18 mouse cellular contexts compared by ENCODE assay signal in the genomic region with DNA sequence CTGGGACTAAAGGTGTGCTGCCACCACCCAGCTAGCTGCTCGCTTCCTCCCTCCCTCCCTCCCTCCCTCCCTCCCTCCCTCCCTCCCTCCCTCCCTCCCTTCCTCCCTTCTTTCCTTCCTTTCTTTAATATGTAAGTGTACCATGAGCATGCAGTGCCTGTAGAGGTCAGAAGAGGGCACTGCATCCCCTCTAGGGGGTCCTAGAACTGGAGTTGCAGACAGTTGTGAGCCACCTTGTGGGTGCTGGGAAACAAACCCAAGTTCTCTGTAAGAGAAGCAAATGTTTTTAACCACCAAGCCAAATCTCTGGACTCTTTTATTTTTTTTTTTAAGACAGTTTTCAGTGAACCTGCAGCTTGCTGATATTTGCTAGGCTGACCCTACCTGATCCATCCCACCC.
"Had no signal": no experiment of that assay in that cellular context is flagged by ENCODE, and none has a peak within 500 bp of the region (broad histone marks: within the 10 kb centered on the region; RNA-seq: fewer than 3 reads in every experiment).

No protein-coding gene starts in this region.

- H3K27me3 ChIP-seq: kidney, embryonic 15.5 days; limb, embryonic 12.5 days; limb, embryonic 15.5 days; lung, embryonic 15.5 days; midbrain, embryonic 12.5 days; midbrain, embryonic 15.5 days had no signal

- ATAC-seq: liver, postnatal 0 days; midbrain, embryonic 15.5 days had no signal

- H3K27ac ChIP-seq: kidney, embryonic 15.5 days; limb, embryonic 12.5 days; limb, embryonic 15.5 days; liver, embryonic 14.5 days; lung, embryonic 15.5 days; midbrain, embryonic 12.5 days; midbrain, embryonic 15.5 days had no signal

- H3K4me2 ChIP-seq: kidney, embryonic 15.5 days; limb, embryonic 12.5 days; limb, embryonic 15.5 days; liver, embryonic 11.5 days; lung, embryonic 15.5 days; midbrain, embryonic 12.5 days; midbrain, embryonic 15.5 days had no signal

- H3K4me3 ChIP-seq: kidney, embryonic 15.5 days; limb, embryonic 12.5 days; limb, embryonic 15.5 days; lung, embryonic 15.5 days; midbrain, embryonic 12.5 days; midbrain, embryonic 15.5 days; myocyte had no signal

- H3K9ac ChIP-seq: kidney, embryonic 15.5 days; limb, embryonic 12.5 days; limb, embryonic 15.5 days; liver, embryonic 14.5 days; liver, postnatal 0 days; lung, embryonic 15.5 days; midbrain, embryonic 12.5 days; midbrain, embryonic 15.5 days had no signal

- DNase-seq: kidney, adult 11 months; kidney, adult 8-10 months; kidney, postnatal 25 days; left cerebral cortex, postnatal 4 days; liver, postnatal 0 days; lung, postnatal 14 days; lung, postnatal 4 days; right cerebral cortex, postnatal 4 days; thymus, postnatal 25 days had no signal

- H3K9me3 ChIP-seq: kidney, embryonic 15.5 days; limb, embryonic 12.5 days; limb, embryonic 15.5 days; lung, embryonic 15.5 days; midbrain, embryonic 12.5 days; midbrain, embryonic 15.5 days had no signal
